Mouse (Mus musculus): ENCODE results near the gene Gm13278.
"Not testable (repeated sequence)": the region's sequence is repeated elsewhere in the genome, so short reads cannot be mapped to it uniquely, and the experiment has no call there.

The Gm13278 gene

DNA sequence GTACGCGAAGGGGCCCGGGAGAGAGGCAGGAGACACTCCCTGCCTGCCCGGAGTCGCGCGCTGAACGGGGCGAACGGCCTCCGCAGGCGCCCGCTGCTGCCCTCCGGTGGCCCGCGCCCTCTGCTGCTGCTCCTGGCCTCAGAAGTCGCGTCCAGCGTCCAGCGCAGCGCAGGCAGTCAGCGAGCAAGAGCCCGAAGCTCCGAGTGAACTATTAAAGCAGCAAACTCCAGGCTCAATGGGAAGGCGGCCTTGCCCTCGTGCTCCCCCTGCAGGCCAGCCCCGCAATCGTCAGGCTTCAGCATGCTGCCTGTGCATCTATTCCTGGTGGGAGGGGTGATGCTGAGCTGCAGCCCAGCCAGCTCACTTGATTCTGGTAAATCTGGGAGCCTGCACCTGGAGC, at the start of gene Gm13278:
Gm13278 (plus strand) TSS at position 301 of the 400 bp plus-strand sequence.
- in situ Hi-C loops (cut with MboI; ENCODE audit: unreplicated experiment in 2 of 2), result not testable (repeated sequence)

DNA sequence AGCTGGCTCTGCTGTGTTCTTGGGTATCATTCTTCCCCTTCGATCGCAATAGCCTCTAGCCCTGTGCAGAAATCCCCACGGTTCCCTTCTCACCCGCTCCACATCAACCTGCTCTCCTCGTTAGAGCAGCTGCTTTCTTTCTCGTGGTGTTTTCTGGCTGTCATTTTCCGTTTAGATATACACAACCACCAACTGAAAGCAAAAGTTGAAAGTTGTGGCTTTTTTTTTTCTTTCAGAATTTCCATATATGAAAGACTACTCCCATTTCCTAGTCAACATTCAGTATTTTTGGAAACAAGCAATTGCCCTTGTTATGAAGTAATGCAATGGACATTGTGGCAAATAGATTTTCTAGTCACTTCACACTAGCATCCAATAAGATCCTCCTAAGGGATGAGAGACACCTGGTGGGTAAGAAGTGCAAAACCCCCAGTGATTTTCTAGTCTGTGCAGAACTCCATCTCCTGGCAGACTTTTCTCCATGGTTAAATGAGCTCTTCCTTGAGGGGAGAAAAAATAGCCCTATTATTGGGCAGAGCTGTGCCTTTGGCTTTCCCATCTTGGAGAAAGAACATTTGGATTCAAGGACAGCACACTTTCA, 48.5 kb upstream of the Gm13278 start:
- in situ Hi-C loops (cut with MboI; ENCODE audit: unreplicated experiment in 2 of 2), result no loop called here

DNA sequence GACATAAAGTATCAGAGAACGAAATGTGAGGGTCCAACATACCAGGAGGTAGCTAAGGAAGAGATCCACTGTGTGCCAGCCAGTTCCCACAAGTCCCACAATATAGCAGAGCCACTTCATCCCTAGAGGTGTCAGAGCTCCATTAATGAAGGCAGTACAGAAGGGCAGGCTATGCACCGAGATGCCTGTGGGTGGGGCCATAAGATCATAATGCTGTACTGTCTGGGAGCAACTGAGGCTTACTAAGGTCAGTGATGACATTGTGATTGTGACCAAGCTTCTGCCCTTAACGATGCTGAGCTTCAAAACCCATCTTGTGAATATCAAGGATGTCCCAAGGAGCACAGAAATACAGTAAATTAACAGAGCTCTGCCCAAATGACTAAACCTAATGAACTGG, 47.1 kb upstream of the Gm13278 start:
- in situ Hi-C loops (cut with MboI; ENCODE audit: unreplicated experiment in 2 of 2), result no loop called here

DNA sequence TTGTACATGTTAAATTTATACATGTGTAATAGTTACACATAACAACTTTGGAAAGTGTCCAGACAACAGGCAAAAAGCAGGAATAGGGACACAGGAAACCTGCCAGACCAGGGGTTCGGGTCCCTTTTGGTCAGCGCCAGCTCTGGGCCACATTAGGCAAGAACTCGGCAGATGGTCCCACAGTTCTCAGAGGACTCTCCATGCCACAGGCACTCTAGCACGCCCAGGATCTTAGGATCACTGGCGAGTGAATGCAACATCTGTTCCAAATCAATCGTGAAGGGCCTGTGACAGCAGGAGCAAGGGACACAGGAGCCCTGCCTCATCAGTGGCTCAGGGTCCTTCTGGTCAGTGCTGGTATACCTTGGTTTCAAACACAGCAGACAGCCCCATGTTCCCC, 41.4 kb upstream of the Gm13278 start:
- in situ Hi-C loops (cut with MboI; ENCODE audit: unreplicated experiment in 2 of 2), result no loop called here

DNA sequence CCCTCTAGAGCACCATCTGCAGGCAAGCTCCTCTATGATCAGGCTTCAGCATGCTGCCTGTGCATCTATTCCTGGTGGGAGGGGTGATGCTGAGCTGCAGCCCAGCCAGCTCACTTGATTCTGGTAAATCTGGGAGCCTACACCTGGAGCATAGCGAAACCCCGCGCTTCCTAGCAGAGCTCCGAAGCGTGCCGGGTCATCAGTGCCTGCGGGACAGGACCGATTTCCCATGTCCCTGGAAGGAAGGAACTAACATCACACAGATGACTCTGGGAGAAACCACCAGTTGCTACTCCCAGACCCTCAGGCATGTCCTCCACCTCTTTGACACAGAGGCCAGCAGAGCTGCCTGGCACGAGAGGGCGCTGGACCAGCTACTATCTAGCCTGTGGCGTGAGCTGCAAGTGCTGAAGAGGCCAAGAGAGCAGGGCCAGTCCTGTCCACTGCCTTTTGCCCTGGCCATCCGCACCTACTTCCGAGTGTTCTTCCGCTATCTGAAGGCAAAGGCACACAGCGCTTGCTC, 36.5 kb upstream of the Gm13278 start, which contains the start of gene Gm13271:
Gm13271 (plus strand) TSS at position 51 of the 523 bp plus-strand sequence.
- in situ Hi-C loops (cut with MboI; ENCODE audit: unreplicated experiment in 2 of 2), result not testable (repeated sequence)

DNA sequence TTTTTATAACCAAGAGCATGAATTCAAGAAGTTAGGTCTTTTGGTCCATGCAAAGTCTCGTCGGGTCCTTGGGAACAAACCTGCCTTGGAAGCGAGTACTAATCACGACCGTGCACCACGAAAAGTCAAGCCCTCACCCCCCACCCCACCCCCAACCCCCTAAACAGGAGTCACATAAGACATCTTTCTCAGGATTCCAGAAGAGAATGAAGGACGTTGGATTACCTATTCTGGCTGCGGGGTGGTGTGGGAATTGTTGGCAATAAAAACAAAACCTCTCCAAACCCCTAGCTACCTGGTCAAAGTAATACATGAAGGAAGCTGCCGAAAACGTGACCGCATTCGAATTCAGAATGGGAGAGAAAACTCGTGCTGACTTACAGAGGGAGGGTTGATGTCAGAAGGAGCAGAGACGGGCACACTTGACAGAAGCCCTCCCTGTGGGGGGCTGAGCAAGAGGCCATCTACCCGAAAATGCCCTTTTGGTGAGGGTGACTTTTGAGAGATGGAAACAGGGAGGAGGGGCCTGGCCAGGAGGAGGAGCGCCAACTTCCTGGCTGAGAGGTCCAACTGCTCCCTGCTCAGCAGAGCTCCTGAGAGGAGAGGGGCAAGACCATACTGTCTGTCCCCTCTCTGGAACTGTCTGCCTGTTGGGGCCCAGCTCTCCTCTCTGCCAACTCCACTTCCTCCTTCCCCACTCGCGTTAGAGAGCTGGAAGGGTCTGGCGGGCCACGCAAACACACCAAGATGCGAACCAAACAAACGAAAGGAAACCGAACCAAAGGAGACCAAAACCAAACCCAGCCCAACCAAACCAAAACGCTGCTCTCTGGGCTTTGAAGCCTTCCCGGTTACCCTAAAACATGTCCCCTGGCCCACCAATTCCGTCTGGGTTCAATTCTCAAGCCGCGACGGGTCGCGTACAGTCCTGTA, 34.5 kb upstream of the Gm13278 start:
- in situ Hi-C loops (cut with MboI; ENCODE audit: unreplicated experiment in 2 of 2), result not testable (repeated sequence)

- in situ Hi-C loops (cut with MboI; ENCODE audit: unreplicated experiment in 2 of 2), result not testable (repeated sequence)
These were observed 33.7 kb upstream of the Gm13278 start for GRCm38 (mm10) chr4:88757628-88758031.

GRCm38 (mm10) chr4:88758751-88759150, 32.6 kb upstream of the Gm13278 start:
- in situ Hi-C loops (cut with MboI; ENCODE audit: unreplicated experiment in 2 of 2), result not testable (repeated sequence)

- in situ Hi-C loops (cut with MboI; ENCODE audit: unreplicated experiment in 2 of 2), result not testable (repeated sequence)
These were observed 31.6 kb upstream of the Gm13278 start, which contains the start of gene Gm13283 for GRCm38 (mm10) chr4:88759610-88760268. Gene Gm13283, plus strand, starts transcription at chr4:88760119.

DNA sequence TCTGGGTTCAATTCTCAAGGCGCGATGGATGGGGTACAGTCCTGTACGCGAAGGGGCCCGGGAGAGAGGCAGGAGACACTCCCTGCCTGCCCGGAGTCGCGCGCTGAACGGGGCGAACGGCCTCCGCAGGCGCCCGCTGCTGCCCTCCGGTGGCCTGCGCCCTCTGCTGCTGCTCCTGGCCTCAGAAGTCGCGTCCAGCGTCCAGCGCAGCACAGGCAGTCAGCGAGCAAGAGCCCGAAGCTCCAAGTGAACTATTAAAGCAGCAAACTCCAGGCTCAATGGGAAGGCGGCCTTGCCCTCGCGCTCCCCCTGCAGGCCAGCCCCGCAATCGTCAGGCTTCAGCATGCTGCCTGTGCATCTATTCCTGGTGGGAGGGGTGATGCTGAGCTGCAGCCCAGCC, 30.9 kb upstream of the Gm13278 start:
- in situ Hi-C loops (cut with MboI; ENCODE audit: unreplicated experiment in 2 of 2), result not testable (repeated sequence)

DNA sequence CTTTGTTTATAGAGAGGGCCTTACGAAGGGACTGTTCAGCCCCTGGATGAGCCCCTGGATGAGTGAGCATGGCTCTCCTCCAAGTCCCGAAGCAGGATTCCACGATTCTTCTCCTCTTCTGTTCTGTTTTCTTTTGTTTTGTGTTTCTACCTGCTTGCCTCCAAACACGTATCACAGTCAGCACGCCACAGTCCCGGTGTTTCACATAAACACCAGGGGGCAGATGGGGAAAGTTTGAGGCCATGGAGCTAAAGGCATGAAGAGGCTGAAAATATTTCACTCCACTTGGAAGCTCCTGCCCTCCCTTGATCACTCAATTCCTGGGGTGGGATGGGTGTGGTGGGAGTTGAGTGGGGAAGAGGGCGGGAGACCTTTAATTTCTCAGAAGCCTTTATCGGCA, 29.6 kb upstream of the Gm13278 start:
- in situ Hi-C loops (cut with MboI; ENCODE audit: unreplicated experiment in 2 of 2), result not testable (repeated sequence)

DNA sequence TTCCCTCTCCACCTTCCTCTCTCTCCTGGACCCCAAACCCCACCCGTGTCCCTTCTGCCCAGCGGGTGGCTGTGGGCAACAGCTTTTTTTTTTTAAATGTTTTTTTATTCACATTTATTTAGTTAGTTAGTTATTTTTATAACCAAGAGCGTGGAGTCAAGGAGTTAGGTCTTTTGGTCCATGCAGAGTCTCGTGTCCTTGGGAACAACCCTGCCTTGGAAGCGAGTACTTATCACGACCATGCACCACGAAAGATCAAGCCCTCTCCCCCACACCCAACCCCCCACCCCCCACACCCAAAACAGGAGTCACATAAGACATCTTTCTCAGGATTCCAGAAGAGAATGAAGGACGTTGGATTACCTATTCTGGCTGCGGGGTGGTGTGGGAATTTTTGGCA, 29.0 kb upstream of the Gm13278 start:
- in situ Hi-C loops (cut with MboI; ENCODE audit: unreplicated experiment in 2 of 2), result not testable (repeated sequence)

DNA sequence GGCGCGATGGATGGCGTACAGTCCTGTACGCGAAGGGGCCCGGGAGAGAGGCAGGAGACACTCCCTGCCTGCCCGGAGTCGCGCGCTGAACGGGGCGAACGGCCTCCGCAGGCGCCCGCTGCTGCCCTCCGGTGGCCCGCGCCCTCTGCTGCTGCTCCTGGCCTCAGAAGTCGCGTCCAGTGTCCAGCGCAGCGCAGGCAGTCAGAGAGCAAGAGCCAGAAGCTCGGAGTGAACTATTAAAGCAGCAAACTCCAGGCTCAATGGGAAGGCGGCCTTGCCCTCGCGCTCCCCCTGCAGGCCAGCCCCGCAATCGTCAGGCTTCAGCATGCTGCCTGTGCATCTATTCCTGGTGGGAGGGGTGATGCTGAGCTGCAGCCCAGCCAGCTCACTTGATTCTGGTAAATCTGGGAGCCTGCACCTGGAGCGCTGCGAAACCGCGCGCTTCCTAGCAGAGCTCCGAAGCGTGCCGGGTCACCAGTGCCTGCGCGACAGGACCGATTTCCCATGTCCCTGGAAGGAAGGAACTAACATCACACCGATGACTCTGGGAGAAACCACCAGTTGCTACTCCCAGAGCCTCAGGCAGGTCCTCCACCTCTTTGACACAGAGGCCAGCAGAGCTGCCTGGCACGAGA, 27.8 kb upstream of the Gm13278 start:
- in situ Hi-C loops (cut with MboI; ENCODE audit: unreplicated experiment in 2 of 2), result not testable (repeated sequence)

DNA sequence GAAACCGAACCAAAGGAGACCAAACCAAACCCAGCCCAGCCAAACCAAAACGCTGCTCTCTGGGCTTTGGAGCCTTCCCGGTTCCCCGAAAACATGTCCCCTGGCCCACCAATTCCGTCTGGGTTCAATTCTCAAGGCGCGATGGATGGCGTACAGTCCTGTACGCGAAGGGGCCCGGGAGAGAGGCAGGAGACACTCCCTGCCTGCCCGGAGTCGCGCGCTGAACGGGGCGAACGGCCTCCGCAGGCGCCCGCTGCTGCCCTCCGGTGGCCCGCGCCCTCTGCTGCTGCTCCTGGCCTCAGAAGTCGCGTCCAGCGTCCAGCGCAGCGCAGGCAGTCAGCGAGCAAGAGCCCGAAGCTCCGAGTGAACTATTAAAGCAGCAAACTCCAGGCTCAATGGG, 17.8 kb upstream of the Gm13278 start, which contains the start of gene Gm13290:
Gm13290 (plus strand) TSS at position 301 of the 400 bp plus-strand sequence.
- in situ Hi-C loops (cut with MboI; ENCODE audit: unreplicated experiment in 2 of 2), result not testable (repeated sequence)

DNA sequence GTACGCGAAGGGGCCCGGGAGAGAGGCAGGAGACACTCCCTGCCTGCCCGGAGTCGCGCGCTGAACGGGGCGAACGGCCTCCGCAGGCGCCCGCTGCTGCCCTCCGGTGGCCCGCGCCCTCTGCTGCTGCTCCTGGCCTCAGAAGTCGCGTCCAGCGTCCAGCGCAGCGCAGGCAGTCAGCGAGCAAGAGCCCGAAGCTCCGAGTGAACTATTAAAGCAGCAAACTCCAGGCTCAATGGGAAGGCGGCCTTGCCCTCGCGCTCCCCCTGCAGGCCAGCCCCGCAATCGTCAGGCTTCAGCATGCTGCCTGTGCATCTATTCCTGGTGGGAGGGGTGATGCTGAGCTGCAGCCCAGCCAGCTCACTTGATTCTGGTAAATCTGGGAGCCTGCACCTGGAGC, 14.7 kb upstream of the Gm13278 start, which contains the start of gene Gm13289:
Gm13289 (plus strand) TSS at position 301 of the 400 bp plus-strand sequence.
- in situ Hi-C loops (cut with MboI; ENCODE audit: unreplicated experiment in 2 of 2), result not testable (repeated sequence)

- in situ Hi-C loops (cut with MboI; ENCODE audit: unreplicated experiment in 2 of 2), result not testable (repeated sequence)
These were observed 11.8 kb upstream of the Gm13278 start, which contains the start of gene Gm13272 for GRCm38 (mm10) chr4:88779550-88779949. Gene Gm13272, plus strand, starts transcription at chr4:88779850.

DNA sequence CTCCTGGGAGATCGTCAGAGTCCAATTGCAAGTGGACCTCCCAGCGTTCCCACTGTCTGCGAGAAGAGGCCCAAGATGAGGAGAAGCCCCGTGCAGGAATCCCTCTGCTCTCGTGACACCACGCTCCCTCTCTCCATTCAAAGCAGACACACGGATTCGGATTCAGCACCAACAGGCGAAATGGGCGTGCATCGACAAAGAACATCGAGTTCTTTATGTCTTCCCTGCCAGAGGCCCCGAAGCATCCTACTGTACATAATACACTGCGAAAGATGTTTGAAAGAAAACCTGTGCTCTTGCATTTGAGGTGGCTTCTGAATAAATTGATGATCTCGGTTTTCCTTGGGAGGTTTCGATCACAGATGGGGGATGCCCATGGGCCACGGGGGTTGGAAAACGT, 11.0 kb upstream of the Gm13278 start:
- in situ Hi-C loops (cut with MboI; ENCODE audit: unreplicated experiment in 2 of 2), result not testable (repeated sequence)

- in situ Hi-C loops (cut with MboI; ENCODE audit: unreplicated experiment in 2 of 2), result not testable (repeated sequence)
These were observed 9.5 kb upstream of the Gm13278 start, which contains the start of gene Ifnz for GRCm38 (mm10) chr4:88781831-88782230. Gene Ifnz, plus strand, starts transcription at chr4:88782131.

GRCm38 (mm10) chr4:88782335-88782734, 9.0 kb upstream of the Gm13278 start:
- in situ Hi-C loops (cut with MboI; ENCODE audit: unreplicated experiment in 2 of 2), result not testable (repeated sequence)

DNA sequence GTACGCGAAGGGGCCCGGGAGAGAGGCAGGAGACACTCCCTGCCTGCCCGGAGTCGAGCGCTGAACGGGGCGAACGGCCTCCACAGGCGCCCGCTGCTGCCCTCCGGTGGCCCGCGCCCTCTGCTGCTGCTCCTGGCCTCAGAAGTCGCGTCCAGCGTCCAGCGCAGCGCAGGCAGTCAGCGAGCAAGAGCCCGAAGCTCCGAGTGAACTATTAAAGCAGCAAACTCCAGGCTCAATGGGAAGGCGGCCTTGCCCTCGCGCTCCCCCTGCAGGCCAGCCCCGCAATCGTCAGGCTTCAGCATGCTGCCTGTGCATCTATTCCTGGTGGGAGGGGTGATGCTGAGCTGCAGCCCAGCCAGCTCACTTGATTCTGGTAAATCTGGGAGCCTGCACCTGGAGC, 5.9 kb upstream of the Gm13278 start, which contains the start of gene Gm13276:
Gm13276 (plus strand) TSS at position 301 of the 400 bp plus-strand sequence.
- in situ Hi-C loops (cut with MboI; ENCODE audit: unreplicated experiment in 2 of 2), result not testable (repeated sequence)

All from v-Abl transformed pro-B cells (cell line).